Mouse (Mus musculus) hematopoietic stem cell, adult 5-6 weeks (primary cell): Measurements from ENCODE around the gene Tmem266. TPM values are rescaled to one million over a fixed set of nuclear protein-coding genes. Genes with fewer than 3 reads are reported as not detected.

ENCODE experiments used
- ATAC-seq, 2 experiments: fragments of 125-278 bp in 1 of 2; replicated peaks in 1 of 2; 2 replicates each; pipeline ENCODE4 v1.8.0; 2016 to 2017; ENCODE audit warnings: inconsistent platforms in 2 of 2, mild to moderate bottlenecking in 2 of 2, moderate number of reproducible peaks in 2 of 2, low read depth in 1 of 2, moderate TSS enrichment in 1 of 2; ENCODE audit not compliant: low FRiP score in 2 of 2, poor library complexity in 2 of 2, severe bottlenecking in 2 of 2, insufficient read depth in 1 of 2, low TSS enrichment in 1 of 2
- total RNA-seq: library from RNA; stranded (forward); fragments of 172-1452, 232-1000 nt; gene quantifications from 2 replicates; pipeline ENCODE4 v1.2.3, GENCODE M21; 2017

Gene Tmem266
- total RNA-seq, 1 experiment from 2014 or later = not detected

- no peak for ATAC-seq
Measured at GRCm38 (mm10) chr9:55482116-55482515, 155.4 kb downstream of the Tmem266 start.

Other genes starting within 250 kb of the Tmem266 start
- gene Ube2q2, start 178.1 kb upstream of the Tmem266 start, total RNA-seq = 48.0 and 56.2 TPM in 2 replicates
- gene Fbxo22, start 118.0 kb upstream of the Tmem266 start, total RNA-seq = 44.5 and 60.9 TPM in 2 replicates
- 5.2 and 6.4 TPM in 2 replicates for gene Nrg4, start 69 bp upstream of the Tmem266 start, total RNA-seq
- 30.0 and 49.0 TPM in 2 replicates for gene Etfa, start 185.3 kb downstream of the Tmem266 start, total RNA-seq
- not detected in 2 replicates for gene Isl2, start 211.8 kb downstream of the Tmem266 start, total RNA-seq